Mouse (Mus musculus) CD4-positive helper T cell, adult 2 months (primary cell): Measurements from ENCODE around the gene Mbd4.

Experiments
- DNase-seq: peaks from one replicate; pipeline ENCODE4 v3.0.0-alpha.2; 2012; ENCODE audit warnings: low read depth, missing footprints, low spot score

The Mbd4 gene

GRCm38 (mm10) chr6:115811606-115812005 is 41.6 kb downstream of the Mbd4 start:
- DNase-seq, result no peak

GRCm38 (mm10) chr6:115808488-115809231 is 44.5 kb downstream of the Mbd4 start, which contains the start of gene Rpl32:
Gene Rpl32 (minus strand): TSS chr6:115808747.
- DNase-seq, result peak; percentile 95

- no peak for DNase-seq
Observed at GRCm38 (mm10) chr6:115808196-115808487, 45.0 kb downstream of the Mbd4 start.

- DNase-seq, result no peak
Observed at GRCm38 (mm10) chr6:115807464-115808195, 45.5 kb downstream of the Mbd4 start.

- no peak for DNase-seq
Observed at GRCm38 (mm10) chr6:115804432-115805192, 48.6 kb downstream of the Mbd4 start.

- DNase-seq, result peak; percentile 69
Observed at GRCm38 (mm10) chr6:115803541-115804382, 49.4 kb downstream of the Mbd4 start.

- DNase-seq, result no peak
Observed at GRCm38 (mm10) chr6:115801811-115802210, 51.4 kb downstream of the Mbd4 start.

- DNase-seq, result peak; percentile 55
Observed at GRCm38 (mm10) chr6:115792691-115793215, 60.4 kb downstream of the Mbd4 start.

GRCm38 (mm10) chr6:115791842-115792686 is 61.1 kb downstream of the Mbd4 start:
- peak; percentile 34 for DNase-seq

- DNase-seq, result no peak
Observed at GRCm38 (mm10) chr6:115791016-115791415, 62.2 kb downstream of the Mbd4 start.
